Mouse (Mus musculus) liver, embryonic 11.5 days (tissue): ENCODE data around the gene Tspan31. TPM values are rescaled to one million over a fixed set of nuclear protein-coding genes. Genes with fewer than 3 reads are reported as not detected.

Experiments used
- ATAC-seq: fragments of 200-750 bp; cut with Nextera tagmentation; replicated peaks from 2 replicates; pipeline ENCODE4 v1.8.0; 2017; ENCODE audit warnings: moderate number of reproducible peaks, mild to moderate bottlenecking, moderate TSS enrichment, moderate library complexity; ENCODE audit not compliant: low FRiP score
- DNase-seq: peaks from one replicate; pipeline ENCODE4 v3.0.0-alpha.2; 2017; ENCODE audit warnings: low spot score
- H3K27ac ChIP-seq: fragments of 300-500 bp; sonication (generic); 2 replicates; pipeline ENCODE4 v1.5.1; 2014; ENCODE audit warnings: mild to moderate bottlenecking, low read depth, low read length, control low read depth
- H3K27me3 ChIP-seq: fragments of 300-500 bp; sonication (generic); replicated peaks from 2 replicates; pipeline ENCODE4 v1.6.1; 2014; ENCODE audit warnings: low read length, mixed read lengths; ENCODE audit not compliant: control insufficient read depth, insufficient read depth
- H3K36me3 ChIP-seq: fragments of 300-500 bp; sonication (generic); 2 replicates; pipeline ENCODE4 v1.6.1; 2014; ENCODE audit warnings: mild to moderate bottlenecking, low read length, moderate library complexity, mixed read lengths; ENCODE audit not compliant: control insufficient read depth, insufficient read depth
- H3K4me1 ChIP-seq: fragments of 300-500 bp; sonication (generic); replicated peaks from 2 replicates; pipeline ENCODE4 v1.6.1; 2014; ENCODE audit warnings: low read length, mixed read lengths; ENCODE audit not compliant: control insufficient read depth, insufficient read depth
- H3K4me2 ChIP-seq: fragments of 300-500 bp; sonication (generic); 2 replicates; pipeline ENCODE4 v1.6.1; 2014; ENCODE audit warnings: mild to moderate bottlenecking, control low read depth, moderate library complexity
- H3K4me3 ChIP-seq: fragments of 300-500 bp; sonication (generic); 2 replicates; pipeline ENCODE4 v1.5.1; 2014; ENCODE audit warnings: low read depth, low read length, control low read depth
- H3K9ac ChIP-seq: fragments of 300-500 bp; sonication (generic); 2 replicates; pipeline ENCODE4 v1.6.1; 2014; ENCODE audit warnings: low read depth, low read length, control low read depth
- H3K9me3 ChIP-seq: fragments of 300-500 bp; sonication (generic); 2 replicates; pipeline ENCODE4 v1.6.1; 2016; ENCODE audit warnings: low read length, inconsistent platforms, mixed read lengths; ENCODE audit not compliant: control insufficient read depth
- WGBS: fragments of 180-500 bp; shearing (Covaris S2); extraction: QIAGEN DNeasy Blood & Tissue Kit; methylation state at CpG from one replicate; pipeline ENCODE4 v1.1.7; 2014; 5-methylcytosine and 5-hydroxymethylcytosine counted together
- polyA plus RNA-seq: library from polyadenylated mRNA; unstranded; fragments of >200 nt; fragmentation: Nextera tagmentation; extraction: Ambion mirVana; gene quantifications from 2 replicates; pipeline ENCODE4 v1.2.1, GENCODE M21; 2014

The Tspan31 gene
- polyA plus RNA-seq, 1 experiment from 2014 or later = 121 TPM

- WGBS = under 1% methylated on average over 75 of the region's 92 CpGs
- H3K4me3 ChIP-seq = peak overlapping the region; percentile 72
- no peaks in the 10 kb centered on the region for H3K36me3 ChIP-seq
- DNase-seq = no peak
- H3K9me3 ChIP-seq = no peaks in the 10 kb centered on the region
- H3K27me3 ChIP-seq = peaks cover 48% of the 10 kb centered on the region
- peak overlapping the region; percentile 98 for H3K4me2 ChIP-seq
- H3K9ac ChIP-seq = peak overlapping the region; percentile 55
- H3K27ac ChIP-seq = no peak overlapping the region
- no peak for ATAC-seq
- peaks cover 8% of the 10 kb centered on the region for H3K4me1 ChIP-seq
Measured at GRCm38 (mm10) chr10:127059174-127059967, 10.7 kb downstream of the Tspan31 start.

GRCm38 (mm10) chr10:127058708-127059107 lies 11.4 kb downstream of the Tspan31 start:
- H3K27me3 ChIP-seq = peaks cover 48% of the 10 kb centered on the region
- peaks cover 8% of the 10 kb centered on the region for H3K4me1 ChIP-seq
- DNase-seq = no peak
- H3K27ac ChIP-seq = no peak overlapping the region
- peak overlapping the region; percentile 72 for H3K4me3 ChIP-seq
- H3K36me3 ChIP-seq = no peaks in the 10 kb centered on the region
- WGBS = 11% methylated on average over 8 of the region's 8 CpGs
- no peak for ATAC-seq
- H3K9me3 ChIP-seq = no peaks in the 10 kb centered on the region
- peak overlapping the region; percentile 98 for H3K4me2 ChIP-seq
- no peak overlapping the region for H3K9ac ChIP-seq

- H3K9ac ChIP-seq = no peak overlapping the region
- H3K27ac ChIP-seq = no peak overlapping the region
- no peak for DNase-seq
- ATAC-seq = peak; percentile 50
- peaks cover 48% of the 10 kb centered on the region for H3K27me3 ChIP-seq
- WGBS = 3% methylated on average over 9 of the region's 9 CpGs
- H3K4me1 ChIP-seq = peaks cover 8% of the 10 kb centered on the region
- peak overlapping the region; percentile 98 for H3K4me2 ChIP-seq
- H3K9me3 ChIP-seq = no peaks in the 10 kb centered on the region
- no peaks in the 10 kb centered on the region for H3K36me3 ChIP-seq
- H3K4me3 ChIP-seq = peak overlapping the region; percentile 72; the same call in 1 of the 2 replicates
Measured at GRCm38 (mm10) chr10:127058161-127058560, 11.9 kb downstream of the Tspan31 start.

- Histone ChIP-seq H3K36me3 (no peaks in the 10 kb centered on the region), H3K4me3 (no peak overlapping the region), H3K9ac (no peak overlapping the region), H3K4me2 (no peak overlapping the region), H3K27ac (no peak overlapping the region), H3K4me1 (peaks cover 8% of the 10 kb centered on the region), H3K9me3 (no peaks in the 10 kb centered on the region), H3K27me3 (peaks cover 57% of the 10 kb centered on the region)
- 83% methylated on average over 20 of the region's 20 CpGs for WGBS
- no peak for DNase-seq
- no peak for ATAC-seq
Measured at GRCm38 (mm10) chr10:127056490-127056889, 13.6 kb downstream of the Tspan31 start.

- no peaks in the 10 kb centered on the region for H3K36me3 ChIP-seq
- ATAC-seq (no peak), DNase-seq (no peak)
- no peaks in the 10 kb centered on the region for H3K9me3 ChIP-seq
- peaks cover 57% of the 10 kb centered on the region for H3K27me3 ChIP-seq
- WGBS = 65% methylated on average over 8 of the region's 8 CpGs
- no peak overlapping the region for H3K9ac ChIP-seq
- no peak overlapping the region for H3K4me2 ChIP-seq
- no peak overlapping the region for H3K4me3 ChIP-seq
- H3K4me1 ChIP-seq = peaks cover 11% of the 10 kb centered on the region
- no peak overlapping the region for H3K27ac ChIP-seq
Measured at GRCm38 (mm10) chr10:127055406-127055805, 14.7 kb downstream of the Tspan31 start.

- Histone ChIP-seq H3K4me3 (no peak overlapping the region), H3K4me1 (peaks cover 11% of the 10 kb centered on the region; the same call in 1 of the 2 replicates), H3K9ac (no peak overlapping the region), H3K36me3 (no peaks in the 10 kb centered on the region), H3K27me3 (peaks cover 57% of the 10 kb centered on the region), H3K27ac (no peak overlapping the region), H3K9me3 (no peaks in the 10 kb centered on the region), H3K4me2 (no peak overlapping the region)
- WGBS = 52% methylated on average over 4 of the region's 4 CpGs
- ATAC-seq (no peak), DNase-seq (no peak)
Measured at GRCm38 (mm10) chr10:127054646-127055045, 15.4 kb downstream of the Tspan31 start.

GRCm38 (mm10) chr10:127050119-127050474 lies 20.0 kb downstream of the Tspan31 start:
- 12% methylated on average over 10 of the region's 10 CpGs for WGBS
- Histone ChIP-seq H3K4me1 (peaks cover 3% of the 10 kb centered on the region; the same call in 1 of the 2 replicates), H3K27me3 (peaks cover 56% of the 10 kb centered on the region), H3K4me3 (no peak overlapping the region), H3K9me3 (no peaks in the 10 kb centered on the region), H3K9ac (no peak overlapping the region), H3K4me2 (no peak overlapping the region), H3K36me3 (no peaks in the 10 kb centered on the region), H3K27ac (no peak overlapping the region)
- no peak for DNase-seq
- no peak for ATAC-seq

- Histone ChIP-seq H3K4me1 (peaks cover 3% of the 10 kb centered on the region; the same call in 1 of the 2 replicates), H3K27ac (no peak overlapping the region), H3K27me3 (peaks cover 56% of the 10 kb centered on the region), H3K36me3 (no peaks in the 10 kb centered on the region), H3K9ac (no peak overlapping the region), H3K4me3 (peak overlapping the region; percentile 5; the same call in 1 of the 2 replicates), H3K9me3 (no peaks in the 10 kb centered on the region), H3K4me2 (peak overlapping the region; percentile 30)
- ATAC-seq (0 out of 2 replicates have a peak, but pooled peaks have one; percentile 30), DNase-seq (no peak)
- WGBS = 3% methylated on average over 29 of the region's 29 CpGs
Measured at GRCm38 (mm10) chr10:127049395-127050118, 20.5 kb downstream of the Tspan31 start.
